16 mouse cellular contexts compared by ENCODE assay signal in the genomic region with DNA sequence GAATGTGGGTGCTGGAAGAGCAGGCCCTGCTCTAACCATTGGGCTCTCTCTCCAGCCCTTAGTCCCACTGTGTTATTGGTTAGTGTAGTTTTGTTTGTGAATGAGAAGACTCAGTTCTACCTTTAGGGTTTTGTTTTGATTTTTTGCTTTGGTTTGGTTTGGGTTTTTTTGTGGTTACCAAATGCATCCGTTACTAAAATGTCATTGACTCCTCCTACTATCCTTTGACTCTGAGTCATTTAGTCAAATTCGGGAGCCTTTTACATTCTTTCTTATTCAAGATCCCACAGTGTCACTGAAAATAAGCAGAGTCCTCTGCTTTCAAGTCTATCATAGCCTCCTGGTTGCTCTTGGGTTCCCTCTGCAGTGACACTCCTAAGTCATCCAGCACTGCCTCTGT.
"Had no signal": no experiment of that assay in that cellular context is flagged by ENCODE, and none has a peak within 500 bp of the region (broad histone marks: within the 10 kb centered on the region; RNA-seq: fewer than 3 reads in every experiment).

No protein-coding gene starts in this region.

- H3K27ac ChIP-seq: layer of hippocampus, adult 2 months; limb, embryonic 13.5 days; liver, embryonic 14.5 days; stomach, postnatal 0 days had no signal

- H3K4me2 ChIP-seq: limb, embryonic 13.5 days; midbrain, embryonic 11.5 days had no signal

- H3K4me3 ChIP-seq: layer of hippocampus, adult 2 months; limb, embryonic 13.5 days; megakaryocyte, embryonic 14.5 days had no signal

- DNase-seq: kidney, postnatal 10 days; kidney, postnatal 4 days; left cerebral cortex, postnatal 4 days; lung, adult 2 months; lung, postnatal 4 days; right cerebral cortex, adult 18-20 months; right cerebral cortex, postnatal 25 days; thymus, postnatal 4 days had no signal

- ATAC-seq: lung, postnatal 0 days; midbrain, embryonic 16.5 days had no signal

- H3K9me3 ChIP-seq: limb, embryonic 13.5 days; megakaryocyte, embryonic 14.5 days had no signal

- H3K9ac ChIP-seq: limb, embryonic 13.5 days; liver, embryonic 14.5 days had no signal

- H3K27me3 ChIP-seq: limb, embryonic 13.5 days; megakaryocyte, embryonic 14.5 days had no signal
